Comparison of ENCODE assay signal across 23 mouse cellular contexts in genomic region chr7:111456007-111456406, GRCm38 (mm10).
"Had no signal": no experiment of that assay in that cellular context is flagged by ENCODE, and none has a peak within 500 bp of the region (broad histone marks: within the 10 kb centered on the region; RNA-seq: fewer than 3 reads in every experiment).

No protein-coding gene starts in this region.

- H3K27me3 ChIP-seq: megakaryocyte, embryonic 14.5 days; midbrain, embryonic 12.5 days; neural tube, embryonic 13.5 days; neural tube, embryonic 15.5 days; stomach, embryonic 15.5 days had no signal

- DNase-seq: lung, adult 18-20 months; lung, embryonic 14.5 days; lung, postnatal 14 days; lung, postnatal 36 days; midbrain, embryonic 14.5 days; retina, postnatal 1 day; right cerebral cortex, adult 18-20 months; right cerebral cortex, postnatal 25 days; right cerebral cortex, postnatal 4 days; spleen, adult 18-20 months; thymus, adult 18-20 months; thymus, postnatal 14 days; thymus, postnatal 36 days had no signal

- H3K36me3 ChIP-seq: liver, embryonic 12.5 days; midbrain, embryonic 10.5 days; midbrain, embryonic 12.5 days; neural tube, embryonic 13.5 days; neural tube, embryonic 15.5 days; stomach, embryonic 15.5 days had no signal

- H3K4me1 ChIP-seq: liver, embryonic 12.5 days; megakaryocyte, embryonic 14.5 days; midbrain, embryonic 12.5 days; stomach, embryonic 15.5 days had no signal

- H3K27ac ChIP-seq: liver, embryonic 12.5 days; liver, embryonic 14.5 days; macrophage; midbrain, embryonic 10.5 days; midbrain, embryonic 12.5 days; neural tube, embryonic 13.5 days; neural tube, embryonic 15.5 days; stomach, embryonic 15.5 days had no signal

- H3K4me3 ChIP-seq: liver, embryonic 12.5 days; megakaryocyte, embryonic 14.5 days; midbrain, embryonic 10.5 days; midbrain, embryonic 12.5 days; myocyte; neural tube, embryonic 13.5 days; neural tube, embryonic 15.5 days; stomach, embryonic 15.5 days had no signal
